Mouse (Mus musculus) inflammation-experienced regulatory T-cells, adult 6 months (primary cell): ENCODE data around the gene Vps16. TPM values are rescaled to one million over a fixed set of nuclear protein-coding genes. Genes with fewer than 3 reads are reported as not detected.

Experiments
- ATAC-seq: one replicate; pipeline ENCODE4 v1.8.0; 2017
- polyA plus RNA-seq, 3 experiments: library from polyadenylated mRNA; unstranded; fragments of 100-300 nt; shearing (Covaris generic); gene quantifications; one replicate each; pipeline ENCODE4 v1.2.1; 2017

The Vps16 gene
- polyA plus RNA-seq, 3 experiments from 2014 or later = 165 to 250 (median 199) TPM

GRCm38 (mm10) chr2:130461287-130462071 lies 37.3 kb downstream of the Vps16 start:
- ATAC-seq = no peak

GRCm38 (mm10) chr2:130466438-130466837 lies 42.3 kb downstream of the Vps16 start:
- ATAC-seq = no peak

- ATAC-seq = no peak
Measured at GRCm38 (mm10) chr2:130469366-130469765, 45.2 kb downstream of the Vps16 start.

- no peak for ATAC-seq
Measured at GRCm38 (mm10) chr2:130469935-130470334, 45.8 kb downstream of the Vps16 start.

GRCm38 (mm10) chr2:130472908-130473510 lies 48.9 kb downstream of the Vps16 start:
- ATAC-seq = no peak

GRCm38 (mm10) chr2:130475764-130476163 lies 51.6 kb downstream of the Vps16 start:
- ATAC-seq = no peak

GRCm38 (mm10) chr2:130476666-130477297 lies 52.6 kb downstream of the Vps16 start:
- no peak for ATAC-seq

GRCm38 (mm10) chr2:130482177-130482576 lies 58.0 kb downstream of the Vps16 start:
- no peak for ATAC-seq

- no peak for ATAC-seq
Measured at GRCm38 (mm10) chr2:130482700-130483099, 58.6 kb downstream of the Vps16 start.

- no peak for ATAC-seq
Measured at GRCm38 (mm10) chr2:130484206-130484605, 60.1 kb downstream of the Vps16 start.

- ATAC-seq = no peak
Measured at GRCm38 (mm10) chr2:130488002-130488401, 63.9 kb downstream of the Vps16 start.

GRCm38 (mm10) chr2:130488600-130488999 lies 64.5 kb downstream of the Vps16 start:
- no peak for ATAC-seq

- ATAC-seq = no peak
Measured at GRCm38 (mm10) chr2:130491162-130491561, 67.0 kb downstream of the Vps16 start.

- no peak for ATAC-seq
Measured at GRCm38 (mm10) chr2:130491587-130491986, 67.4 kb downstream of the Vps16 start.

Other genes with a start within 250 kb of the Vps16 start
- 100 to 1,000 TPM; 297 to 418 (median 316) TPM for gene Snrpb, start 244.9 kb upstream of the Vps16 start, polyA plus RNA-seq
- gene Tmc2, start 229.1 kb upstream of the Vps16 start, polyA plus RNA-seq = not detected
- gene Nop56, start 149.9 kb upstream of the Vps16 start, polyA plus RNA-seq = 100 to 1,000 TPM; 278 to 380 (median 357) TPM
- 100 to 1,000 TPM; 147 to 175 (median 150) TPM for gene Idh3b, start 139.8 kb upstream of the Vps16 start, polyA plus RNA-seq
- not detected for gene Ebf4, start 129.2 kb upstream of the Vps16 start, polyA plus RNA-seq
- under 1 TPM in 1 of 3 experiments, not detected in 2; 0.40 TPM for gene Cpxm1, start 26.8 kb upstream of the Vps16 start, polyA plus RNA-seq
- gene Gm28372, start 19.1 kb upstream of the Vps16 start, polyA plus RNA-seq = not detected
- gene 1700020A23Rik, start 19.1 kb upstream of the Vps16 start, polyA plus RNA-seq = not detected
- not detected for gene Tmem239, start 17.9 kb upstream of the Vps16 start, polyA plus RNA-seq
- 10 to 100 TPM; 11.9 to 14.9 (median 12.0) TPM for gene Pced1a, start 362 bp downstream of the Vps16 start, polyA plus RNA-seq
- gene Ptpra, start 25.9 kb downstream of the Vps16 start, polyA plus RNA-seq = 10 to 100 TPM; 66.1 to 70.0 (median 69.6) TPM
- gene Mrps26, start 139.4 kb downstream of the Vps16 start, polyA plus RNA-seq = 10 to 100 TPM; 20.8 to 29.7 (median 27.1) TPM
- gene Oxt, start 151.8 kb downstream of the Vps16 start, polyA plus RNA-seq = not detected
- not detected for gene Avp, start 158.2 kb downstream of the Vps16 start, polyA plus RNA-seq
- gene Fastkd5, start 205.7 kb downstream of the Vps16 start, polyA plus RNA-seq = 10 to 100 TPM in 2 of 3 experiments, 1 to 10 TPM in 1; 8.5 to 11.7 (median 10.3) TPM
- 10 to 100 TPM in 2 of 3 experiments, 1 to 10 TPM in 1; 8.0 to 11.1 (median 10.6) TPM for gene Ubox5, start 205.7 kb downstream of the Vps16 start, polyA plus RNA-seq
- gene Lzts3, start 218.5 kb downstream of the Vps16 start, polyA plus RNA-seq = under 1 TPM in 2 of 3 experiments, not detected in 1; 0.09 to 0.21 TPM
- 100 to 1,000 TPM in 2 of 3 experiments, 10 to 100 TPM in 1; 95.3 to 135 (median 134) TPM for gene Ddrgk1, start 240.3 kb downstream of the Vps16 start, polyA plus RNA-seq
- gene Itpa, start 243.3 kb downstream of the Vps16 start, polyA plus RNA-seq = 10 to 100 TPM; 37.0 to 51.3 (median 51.2) TPM